Mouse (Mus musculus) 3T3-L1 (cell line): ENCODE data around the gene Aldh1l1.

Source experiments
- DNase-seq: peaks from one replicate; pipeline ENCODE4 v3.0.0-alpha.2; 2015; ENCODE audit warnings: low read depth, low spot score

Aldh1l1 gene

GRCm38 (mm10) chr6:90486176-90486921, at the start of gene Aldh1l1:
Aldh1l1 (plus strand) TSS chr6:90486427.
- DNase-seq = no peak

- no peak for DNase-seq
Observed at GRCm38 (mm10) chr6:90437041-90437440, 49.2 kb upstream of the Aldh1l1 start.

DNA sequence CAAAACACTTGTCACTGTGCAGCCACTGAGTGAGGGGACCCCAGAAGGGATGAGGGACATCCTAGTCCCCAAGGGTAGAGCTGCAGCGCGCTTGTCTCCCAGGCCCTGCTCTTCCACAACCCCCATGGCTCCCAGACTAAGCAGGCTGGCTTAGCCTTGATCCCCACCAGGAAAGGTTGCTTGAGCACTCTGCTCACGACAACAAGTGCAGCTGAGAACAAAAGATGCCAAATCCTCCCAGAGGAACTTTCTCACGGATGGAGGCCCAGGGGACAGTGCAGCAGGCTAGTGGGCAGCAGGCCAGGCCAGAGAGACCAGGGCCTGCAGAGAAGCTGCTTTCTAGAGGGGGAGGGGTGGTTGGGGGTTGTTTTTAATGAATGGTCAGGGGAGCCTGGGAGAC, 39.3 kb upstream of the Aldh1l1 start:
- DNase-seq = no peak

DNA sequence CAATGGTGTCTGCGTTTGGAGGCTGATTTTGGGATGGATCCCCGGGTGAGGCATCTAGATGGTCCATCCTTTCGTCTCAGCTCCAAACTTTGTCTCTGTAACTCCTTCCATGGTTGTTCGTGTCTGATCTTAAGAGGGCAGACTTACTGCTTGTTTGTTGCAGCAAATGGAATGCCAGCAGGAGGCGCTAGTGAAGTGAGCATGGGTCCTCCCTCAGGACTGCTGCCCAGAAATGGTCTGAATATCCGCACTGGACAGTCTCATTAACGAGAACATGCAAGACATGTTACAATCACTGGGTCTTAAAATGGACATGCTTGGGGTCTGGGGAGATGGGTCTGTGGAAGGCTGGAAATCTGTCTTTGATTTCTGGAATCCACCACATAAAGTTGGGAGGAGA, 36.0 kb upstream of the Aldh1l1 start:
- peak; percentile 73 for DNase-seq

DNA sequence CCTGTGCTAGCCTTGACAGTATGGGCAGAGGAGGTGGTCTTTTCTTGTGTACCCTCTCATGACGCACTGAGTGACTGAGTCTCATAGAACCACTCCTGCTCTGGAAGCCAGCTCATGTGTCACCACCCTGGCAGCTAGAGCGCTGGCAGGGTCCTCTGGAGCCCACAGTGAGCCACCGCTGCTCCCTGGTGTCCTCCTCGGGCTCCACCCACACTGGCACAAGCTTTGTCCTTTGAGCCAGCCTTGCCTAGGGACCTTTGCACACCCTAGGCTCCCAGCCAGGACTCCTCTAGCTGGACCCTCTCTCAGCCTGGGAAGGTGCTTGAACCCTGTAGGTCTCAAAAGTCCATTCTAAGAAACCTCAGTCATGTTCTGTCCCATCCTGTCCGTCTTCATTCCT, 35.5 kb upstream of the Aldh1l1 start:
- no peak for DNase-seq

DNA sequence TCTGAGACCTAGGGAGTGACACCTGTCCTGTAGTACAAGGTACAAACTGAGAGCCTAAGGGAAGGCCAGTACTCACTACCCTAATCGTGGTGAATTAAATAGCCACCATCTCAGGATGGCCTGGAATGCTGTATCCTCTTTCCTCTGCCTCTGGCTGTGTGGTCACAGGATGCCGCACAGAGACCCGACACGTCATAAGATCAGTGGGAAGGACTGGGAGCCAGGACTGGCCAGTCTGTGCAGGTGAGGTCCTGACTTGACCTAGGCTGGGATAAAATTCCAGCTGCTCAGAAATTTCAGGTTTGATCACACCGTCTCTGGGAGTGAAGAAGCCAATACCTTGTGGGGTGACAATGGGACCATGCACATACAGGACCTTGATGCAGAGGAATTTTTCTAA, 34.7 kb upstream of the Aldh1l1 start:
- no peak for DNase-seq

DNA sequence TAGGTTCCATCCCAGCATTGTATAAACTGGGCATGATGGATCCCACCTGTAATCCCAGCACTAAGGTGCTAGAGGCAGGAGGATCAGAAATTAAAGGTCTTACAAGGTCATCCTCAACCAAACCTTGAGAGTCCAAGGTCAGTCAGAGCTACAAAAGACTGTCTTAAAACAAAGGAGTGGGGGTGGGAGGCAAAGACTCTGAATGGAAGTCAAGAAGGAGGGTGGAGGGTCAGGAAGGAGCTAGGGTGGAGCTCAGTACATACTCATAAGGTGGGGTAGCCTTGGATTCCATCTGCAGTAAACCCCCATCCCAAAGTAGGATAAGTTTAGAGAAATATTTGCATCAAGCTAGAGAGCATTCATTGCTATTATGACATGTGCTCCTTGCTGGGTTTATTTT, 33.6 kb upstream of the Aldh1l1 start:
- DNase-seq = no peak

DNA sequence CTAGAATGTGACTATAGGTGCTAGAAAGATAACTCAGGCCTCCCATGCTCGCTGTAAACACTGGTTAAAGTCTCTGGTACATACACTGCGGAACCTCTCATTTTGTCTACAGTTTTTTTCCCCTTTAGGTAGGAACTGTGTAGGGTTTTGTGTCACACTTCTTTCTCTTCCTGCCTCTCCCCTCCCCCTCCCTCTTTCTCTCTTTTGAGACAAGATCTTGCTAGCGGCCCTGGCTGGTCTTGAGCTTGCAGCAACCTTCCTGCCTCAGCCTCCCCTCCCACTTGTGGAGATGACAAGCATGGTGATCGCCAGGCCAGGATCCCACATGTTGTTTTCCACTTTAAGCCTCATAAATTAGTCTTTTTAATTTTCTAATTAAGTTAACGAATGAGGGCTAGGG, 32.5 kb upstream of the Aldh1l1 start:
- DNase-seq = no peak

DNA sequence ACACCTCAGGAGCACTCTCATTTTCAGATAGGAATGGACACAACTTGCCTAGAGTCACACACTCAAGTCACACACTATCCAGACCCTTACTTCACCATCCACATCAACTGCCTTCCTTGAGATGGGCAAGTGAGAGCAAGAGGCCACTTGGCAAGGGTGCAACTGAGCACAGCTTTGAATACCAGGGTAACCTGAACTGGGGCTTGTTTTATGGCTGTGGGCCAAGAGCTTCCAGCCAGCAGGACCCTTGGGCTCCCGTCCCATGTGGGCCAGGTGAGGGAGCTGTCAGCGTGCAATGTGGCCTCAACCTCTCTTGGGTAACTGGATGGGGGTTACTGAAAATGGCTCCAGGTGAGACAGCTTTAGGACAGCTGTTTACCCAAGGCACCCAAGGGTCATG, 28.8 kb upstream of the Aldh1l1 start:
- DNase-seq = no peak

DNA sequence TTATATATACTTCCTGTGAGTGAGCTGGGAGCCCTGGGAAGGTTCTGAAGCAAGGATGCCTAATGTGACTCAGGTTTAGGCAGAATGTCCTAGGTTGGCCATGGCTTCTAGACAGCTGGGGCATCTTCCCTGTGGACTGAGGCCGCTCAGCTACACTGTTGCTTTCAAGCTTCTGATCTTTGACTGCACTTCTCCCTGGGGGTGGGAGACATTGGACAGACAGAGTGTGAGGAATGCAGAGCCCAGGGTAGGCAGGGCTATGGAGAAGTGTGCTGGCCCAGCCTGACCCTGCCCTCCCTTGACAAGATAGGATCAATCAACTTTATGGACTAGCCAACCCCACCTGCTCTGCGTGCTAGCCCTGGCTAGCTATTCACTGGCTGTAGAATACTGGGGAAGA, 25.0 kb upstream of the Aldh1l1 start:
- DNase-seq = no peak

- DNase-seq = no peak
Observed at GRCm38 (mm10) chr6:90461771-90462170, 24.5 kb upstream of the Aldh1l1 start.

DNA sequence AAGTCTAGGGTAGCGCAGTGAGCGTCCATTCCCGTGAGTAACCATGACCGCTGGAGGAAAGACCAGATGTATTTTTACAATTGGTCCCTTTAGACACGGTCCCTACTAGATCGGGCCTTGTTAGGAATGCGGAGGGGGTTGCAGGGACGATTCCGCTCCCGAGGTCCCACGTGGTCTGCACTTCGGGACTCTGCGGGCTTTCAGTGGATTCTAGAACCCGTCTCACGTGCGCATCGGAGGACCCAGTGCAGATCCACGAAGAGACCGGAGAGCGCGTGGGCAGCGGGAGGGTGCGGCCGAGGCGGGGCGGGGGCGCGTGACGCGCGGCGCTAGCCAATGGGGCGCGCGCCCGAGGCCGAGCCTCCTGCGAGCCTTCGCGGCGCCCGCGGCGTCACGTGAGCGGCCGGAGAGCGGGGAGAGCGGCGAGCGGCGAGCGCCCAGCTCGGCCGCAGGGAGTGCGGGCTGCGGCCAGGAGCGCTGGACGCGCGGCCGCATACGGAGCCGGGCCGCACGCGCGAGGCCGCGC, 24.0 kb upstream of the Aldh1l1 start, which contains the start of gene Klf15:
TSS of gene Klf15 (plus strand) at position 396 of the 526 bp plus-strand sequence.
- no peak for DNase-seq

- no peak for DNase-seq
Observed at GRCm38 (mm10) chr6:90462841-90463227, 23.4 kb upstream of the Aldh1l1 start.

DNA sequence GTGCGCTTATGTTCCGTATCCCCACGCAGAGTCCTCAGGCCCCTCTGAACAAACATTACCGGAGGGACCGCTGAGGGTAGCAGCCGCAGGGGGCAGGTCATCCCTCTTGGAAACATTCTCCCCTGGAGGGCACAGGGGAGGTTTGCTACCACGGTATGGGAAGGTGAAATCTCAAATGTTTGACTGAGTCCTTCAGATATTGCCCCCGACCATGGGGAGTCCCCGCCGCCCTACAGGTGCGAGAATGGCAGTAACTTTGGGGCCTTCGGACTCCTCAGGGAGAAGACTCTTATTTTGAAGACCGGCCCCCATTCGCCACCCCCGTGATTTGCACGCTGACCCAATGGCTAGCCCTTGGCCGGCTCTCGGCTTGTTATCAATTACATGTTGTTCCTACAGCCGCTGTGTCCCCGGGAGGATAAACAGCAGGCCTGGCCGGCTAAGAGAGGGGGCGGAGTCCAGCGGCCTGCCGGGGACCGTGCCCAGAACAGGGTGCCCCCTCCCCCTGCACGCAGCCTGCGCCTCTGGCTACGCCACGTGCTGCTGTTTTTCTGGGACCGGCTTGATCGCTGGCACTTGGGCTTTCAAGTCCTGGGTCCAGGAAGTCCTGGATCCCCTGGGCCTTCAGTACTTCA, 22.9 kb upstream of the Aldh1l1 start:
- no peak for DNase-seq

GRCm38 (mm10) chr6:90463890-90464421, 22.3 kb upstream of the Aldh1l1 start:
- no peak for DNase-seq

- DNase-seq = no peak
Observed at GRCm38 (mm10) chr6:90465028-90465640, 21.1 kb upstream of the Aldh1l1 start.

DNA sequence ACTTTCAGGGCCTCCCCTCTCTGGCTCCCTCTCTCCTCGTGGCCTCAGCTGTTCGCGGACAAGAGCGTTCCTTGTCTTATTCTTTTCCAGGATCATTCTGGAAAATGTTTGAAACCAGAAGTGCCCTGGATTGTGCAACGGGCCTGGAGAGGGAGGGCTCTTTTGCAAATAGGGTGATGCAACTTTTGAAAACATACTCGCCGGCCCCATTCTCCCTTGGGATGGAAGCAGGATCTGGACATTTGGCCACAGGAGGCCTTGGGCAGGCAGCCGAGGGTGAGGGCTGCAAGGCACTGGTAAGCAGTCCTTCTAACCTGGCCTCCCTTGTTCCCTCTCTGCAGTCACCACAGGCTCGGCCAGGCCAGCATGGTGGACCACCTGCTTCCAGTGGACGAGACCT, 20.1 kb upstream of the Aldh1l1 start:
- peak; percentile 20 for DNase-seq

DNA sequence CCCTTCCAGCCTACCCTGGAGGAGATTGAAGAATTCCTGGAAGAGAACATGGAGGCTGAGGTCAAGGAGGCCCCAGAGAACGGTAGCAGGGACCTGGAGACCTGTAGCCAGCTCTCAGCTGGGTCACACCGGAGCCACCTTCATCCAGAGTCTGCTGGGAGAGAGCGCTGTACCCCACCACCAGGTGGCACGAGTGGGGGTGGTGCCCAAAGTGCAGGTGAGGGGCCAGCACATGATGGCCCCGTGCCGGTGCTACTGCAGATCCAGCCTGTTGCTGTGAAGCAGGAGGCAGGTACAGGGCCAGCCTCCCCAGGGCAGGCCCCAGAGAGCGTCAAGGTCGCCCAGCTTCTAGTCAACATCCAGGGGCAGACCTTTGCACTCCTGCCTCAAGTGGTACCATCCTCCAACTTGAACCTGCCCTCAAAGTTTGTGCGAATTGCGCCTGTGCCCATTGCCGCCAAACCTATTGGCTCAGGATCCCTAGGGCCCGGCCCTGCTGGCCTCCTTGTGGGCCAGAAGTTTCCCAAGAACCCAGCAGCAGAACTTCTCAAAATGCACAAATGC, 19.3 kb upstream of the Aldh1l1 start:
- DNase-seq = no peak

DNA sequence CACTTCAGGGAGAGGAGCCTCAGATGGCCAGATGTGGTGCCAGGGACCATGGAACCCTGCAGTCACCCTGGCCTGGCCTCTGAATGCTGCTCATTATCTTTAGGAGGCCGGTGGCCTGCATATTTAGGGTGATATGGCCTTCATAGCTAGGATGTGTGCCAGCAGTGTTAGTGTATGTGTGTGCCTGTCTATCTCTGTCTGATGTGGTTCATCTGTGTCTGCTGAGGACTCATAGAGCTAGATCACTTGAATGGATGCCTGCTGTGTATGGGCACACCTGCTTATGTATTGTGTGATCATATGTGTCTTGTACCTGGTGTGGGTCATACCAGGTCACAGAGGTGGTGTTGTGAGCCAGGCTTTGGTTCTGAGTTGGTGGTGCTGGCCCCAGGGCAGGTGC, 18.0 kb upstream of the Aldh1l1 start:
- no peak for DNase-seq

GRCm38 (mm10) chr6:90469041-90469440, 17.2 kb upstream of the Aldh1l1 start:
- DNase-seq = no peak

DNA sequence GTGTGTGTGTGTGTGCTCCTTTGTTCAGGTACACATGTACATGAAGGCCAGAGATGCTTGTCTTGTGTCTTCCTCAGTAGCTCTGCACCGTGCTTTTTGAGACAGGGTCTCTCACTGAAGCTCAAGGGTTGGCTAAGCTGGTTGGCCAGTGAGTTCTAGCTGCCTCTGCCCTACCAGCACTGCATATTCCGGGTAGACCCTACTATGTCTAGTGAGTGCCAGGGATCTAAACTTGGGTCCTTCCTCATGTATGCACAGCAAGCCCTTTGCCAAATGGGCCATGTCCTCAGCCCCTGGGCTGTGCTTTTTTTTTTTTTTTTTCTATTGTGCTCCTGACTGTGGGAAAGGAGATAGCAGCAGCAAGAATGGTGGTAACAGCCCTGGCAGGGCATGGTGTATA, 16.0 kb upstream of the Aldh1l1 start:
- DNase-seq = no peak

GRCm38 (mm10) chr6:90470947-90471541, 15.2 kb upstream of the Aldh1l1 start:
- DNase-seq = peak; percentile 7
